Mouse (Mus musculus): ENCODE data around the gene Gstp2. TPM values are rescaled to one million over a fixed set of nuclear protein-coding genes. Genes with fewer than 3 reads are reported as not detected.

The Gstp2 gene
- polyA plus RNA-seq, 1 experiment from 2014 or later = 2.2 TPM

- Histone ChIP-seq H3K4me1 (ENCODE audit: control insufficient read depth, insufficient read depth, low read length) (no peaks in the 10 kb centered on the region), H3K4me3 (ENCODE audit: low read depth, low read length) (no peak overlapping the region), H3K27ac (replicated peaks; ENCODE audit: low read depth, low read length) (no peak overlapping the region), H3K36me3 (replicated peaks; ENCODE audit: control insufficient read depth, insufficient read depth, low read depth, low read length) (no peaks in the 10 kb centered on the region), H3K9me3 (replicated peaks; ENCODE audit: control insufficient read depth, low read length) (no peaks in the 10 kb centered on the region), H3K9ac (replicated peaks; ENCODE audit: low read length) (no peak overlapping the region), H3K27me3 (ENCODE audit: control insufficient read depth, insufficient read depth, low read length) (no peaks in the 10 kb centered on the region), H3K4me2 (ENCODE audit: low read depth, low read length) (no peak overlapping the region)
- no peak for DNase-seq (ENCODE audit: low spot score)
- ATAC-seq (replicated peaks; ENCODE audit: insufficient number of reproducible peaks, low FRiP score, low TSS enrichment, low read depth) = no peak
- WGBS = 91% methylated on average over 5 of the region's 5 CpGs
These were observed 12.8 kb upstream of the Gstp2 start for GRCm38 (mm10) chr19:4058581-4058980.

- Histone ChIP-seq H3K27ac (replicated peaks; ENCODE audit: low read depth, low read length) (no peak overlapping the region), H3K36me3 (replicated peaks; ENCODE audit: control insufficient read depth, insufficient read depth, low read depth, low read length) (no peaks in the 10 kb centered on the region), H3K4me1 (ENCODE audit: control insufficient read depth, insufficient read depth, low read length) (no peaks in the 10 kb centered on the region), H3K9ac (replicated peaks; ENCODE audit: low read length) (no peak overlapping the region), H3K27me3 (ENCODE audit: control insufficient read depth, insufficient read depth, low read length) (no peaks in the 10 kb centered on the region), H3K4me3 (ENCODE audit: low read depth, low read length) (no peak overlapping the region), H3K9me3 (replicated peaks; ENCODE audit: control insufficient read depth, low read length) (no peaks in the 10 kb centered on the region), H3K4me2 (ENCODE audit: low read depth, low read length) (no peak overlapping the region)
- ATAC-seq (replicated peaks; ENCODE audit: insufficient number of reproducible peaks, low FRiP score, low TSS enrichment, low read depth) (no peak), DNase-seq (ENCODE audit: low spot score) (no peak)
- 91% methylated on average over 7 of the region's 7 CpGs for WGBS
These were observed 12.1 kb upstream of the Gstp2 start for GRCm38 (mm10) chr19:4057962-4058361.

GRCm38 (mm10) chr19:4057389-4057788, 11.6 kb upstream of the Gstp2 start:
- WGBS = 80% methylated on average over 13 of the region's 13 CpGs
- DNase-seq (ENCODE audit: low spot score) (no peak), ATAC-seq (replicated peaks; ENCODE audit: insufficient number of reproducible peaks, low FRiP score, low TSS enrichment, low read depth) (no peak)
- Histone ChIP-seq H3K27me3 (ENCODE audit: control insufficient read depth, insufficient read depth, low read length) (no peaks in the 10 kb centered on the region), H3K9ac (replicated peaks; ENCODE audit: low read length) (no peak overlapping the region), H3K36me3 (replicated peaks; ENCODE audit: control insufficient read depth, insufficient read depth, low read depth, low read length) (no peaks in the 10 kb centered on the region), H3K4me3 (ENCODE audit: low read depth, low read length) (no peak overlapping the region), H3K27ac (replicated peaks; ENCODE audit: low read depth, low read length) (no peak overlapping the region), H3K9me3 (replicated peaks; ENCODE audit: control insufficient read depth, low read length) (no peaks in the 10 kb centered on the region), H3K4me1 (ENCODE audit: control insufficient read depth, insufficient read depth, low read length) (no peaks in the 10 kb centered on the region), H3K4me2 (ENCODE audit: low read depth, low read length) (no peak overlapping the region)

- Histone ChIP-seq H3K36me3 (replicated peaks; ENCODE audit: control insufficient read depth, insufficient read depth, low read depth, low read length) (no peaks in the 10 kb centered on the region), H3K4me2 (ENCODE audit: low read depth, low read length) (no peak overlapping the region), H3K4me1 (ENCODE audit: control insufficient read depth, insufficient read depth, low read length) (no peaks in the 10 kb centered on the region), H3K9me3 (replicated peaks; ENCODE audit: control insufficient read depth, low read length) (no peaks in the 10 kb centered on the region), H3K27me3 (ENCODE audit: control insufficient read depth, insufficient read depth, low read length) (no peaks in the 10 kb centered on the region), H3K4me3 (ENCODE audit: low read depth, low read length) (no peak overlapping the region), H3K9ac (replicated peaks; ENCODE audit: low read length) (no peak overlapping the region), H3K27ac (replicated peaks; ENCODE audit: low read depth, low read length) (no peak overlapping the region)
- ATAC-seq (replicated peaks; ENCODE audit: insufficient number of reproducible peaks, low FRiP score, low TSS enrichment, low read depth) = no peak
- 39% methylated on average over 4 of the region's 4 CpGs for WGBS
- DNase-seq (ENCODE audit: low spot score) = no peak
These were observed 10.9 kb upstream of the Gstp2 start for GRCm38 (mm10) chr19:4056727-4057126.

GRCm38 (mm10) chr19:4055947-4056693, 10.3 kb upstream of the Gstp2 start:
- Histone ChIP-seq H3K4me2 (ENCODE audit: low read depth, low read length) (no peak overlapping the region), H3K4me3 (ENCODE audit: low read depth, low read length) (no peak overlapping the region), H3K9ac (replicated peaks; ENCODE audit: low read length) (no peak overlapping the region), H3K4me1 (ENCODE audit: control insufficient read depth, insufficient read depth, low read length) (no peaks in the 10 kb centered on the region), H3K36me3 (replicated peaks; ENCODE audit: control insufficient read depth, insufficient read depth, low read depth, low read length) (no peaks in the 10 kb centered on the region), H3K27me3 (ENCODE audit: control insufficient read depth, insufficient read depth, low read length) (no peaks in the 10 kb centered on the region), H3K9me3 (replicated peaks; ENCODE audit: control insufficient read depth, low read length) (no peaks in the 10 kb centered on the region), H3K27ac (replicated peaks; ENCODE audit: low read depth, low read length) (no peak overlapping the region)
- no peak for DNase-seq (ENCODE audit: low spot score)
- no peak for ATAC-seq (replicated peaks; ENCODE audit: insufficient number of reproducible peaks, low FRiP score, low TSS enrichment, low read depth)
- WGBS = 60% methylated on average over 15 of the region's 15 CpGs

GRCm38 (mm10) chr19:4055216-4055946, 9.6 kb upstream of the Gstp2 start:
- H3K4me2 ChIP-seq (ENCODE audit: low read depth, low read length) = no peak overlapping the region
- no peak for DNase-seq (ENCODE audit: low spot score)
- no peak overlapping the region for H3K4me3 ChIP-seq (ENCODE audit: low read depth, low read length)
- H3K9ac ChIP-seq (replicated peaks; ENCODE audit: low read length) = no peak overlapping the region
- H3K36me3 ChIP-seq (replicated peaks; ENCODE audit: control insufficient read depth, insufficient read depth, low read depth, low read length) = no peaks in the 10 kb centered on the region
- no peaks in the 10 kb centered on the region for H3K9me3 ChIP-seq (replicated peaks; ENCODE audit: control insufficient read depth, low read length)
- no peaks in the 10 kb centered on the region for H3K4me1 ChIP-seq (ENCODE audit: control insufficient read depth, insufficient read depth, low read length)
- no peak overlapping the region for H3K27ac ChIP-seq (replicated peaks; ENCODE audit: low read depth, low read length)
- no peaks in the 10 kb centered on the region for H3K27me3 ChIP-seq (ENCODE audit: control insufficient read depth, insufficient read depth, low read length)
- WGBS = 61% methylated on average over 8 of the region's 8 CpGs
- no peak for ATAC-seq (replicated peaks; ENCODE audit: insufficient number of reproducible peaks, low FRiP score, low TSS enrichment, low read depth)

GRCm38 (mm10) chr19:4054613-4055012, 8.8 kb upstream of the Gstp2 start:
- Histone ChIP-seq H3K27ac (replicated peaks; ENCODE audit: low read depth, low read length) (no peak overlapping the region), H3K4me1 (ENCODE audit: control insufficient read depth, insufficient read depth, low read length) (no peaks in the 10 kb centered on the region), H3K4me3 (ENCODE audit: low read depth, low read length) (no peak overlapping the region), H3K36me3 (replicated peaks; ENCODE audit: control insufficient read depth, insufficient read depth, low read depth, low read length) (no peaks in the 10 kb centered on the region), H3K27me3 (ENCODE audit: control insufficient read depth, insufficient read depth, low read length) (no peaks in the 10 kb centered on the region), H3K9me3 (replicated peaks; ENCODE audit: control insufficient read depth, low read length) (no peaks in the 10 kb centered on the region), H3K4me2 (ENCODE audit: low read depth, low read length) (no peak overlapping the region), H3K9ac (replicated peaks; ENCODE audit: low read length) (no peak overlapping the region)
- DNase-seq (ENCODE audit: low spot score) = no peak
- ATAC-seq (replicated peaks; ENCODE audit: insufficient number of reproducible peaks, low FRiP score, low TSS enrichment, low read depth) = no peak
- WGBS = 82% methylated on average over 5 of the region's 5 CpGs

- 77% methylated on average over 5 of the region's 5 CpGs for WGBS
- H3K4me2 ChIP-seq (ENCODE audit: low read depth, low read length) = no peak overlapping the region
- ATAC-seq (replicated peaks; ENCODE audit: insufficient number of reproducible peaks, low FRiP score, low TSS enrichment, low read depth) (no peak), DNase-seq (ENCODE audit: low spot score) (no peak)
- no peak overlapping the region for H3K4me3 ChIP-seq (ENCODE audit: low read depth, low read length)
- H3K9ac ChIP-seq (replicated peaks; ENCODE audit: low read length) = no peak overlapping the region
- H3K9me3 ChIP-seq (replicated peaks; ENCODE audit: control insufficient read depth, low read length) = no peaks in the 10 kb centered on the region
- no peaks in the 10 kb centered on the region for H3K27me3 ChIP-seq (ENCODE audit: control insufficient read depth, insufficient read depth, low read length)
- H3K4me1 ChIP-seq (ENCODE audit: control insufficient read depth, insufficient read depth, low read length) = no peaks in the 10 kb centered on the region
- H3K36me3 ChIP-seq (replicated peaks; ENCODE audit: control insufficient read depth, insufficient read depth, low read depth, low read length) = no peaks in the 10 kb centered on the region
- H3K27ac ChIP-seq (replicated peaks; ENCODE audit: low read depth, low read length) = no peak overlapping the region
These were observed 6.8 kb upstream of the Gstp2 start for GRCm38 (mm10) chr19:4052516-4053030.

Measured in embryonic facial prominence, embryonic 11.5 days (tissue).